Mouse (Mus musculus) midbrain, embryonic 12.5 days (tissue): ENCODE measurements around the gene Fkbp14. TPM values are rescaled to one million over a fixed set of nuclear protein-coding genes. Genes with fewer than 3 reads are reported as not detected.
A peak's percentile ranks its signal among the peaks of the same experiment; 100 is the strongest.

ENCODE experiments used
- ATAC-seq: fragments of 200-750 bp; cut with Nextera tagmentation; 2 replicates; pipeline ENCODE4 v1.8.0; 2017; ENCODE audit warnings: low read depth, moderate TSS enrichment, moderate library complexity; ENCODE audit not compliant: low FRiP score
- H3K27ac ChIP-seq: fragments of 300-500 bp; sonication (generic); replicated peaks from 2 replicates; pipeline ENCODE4 v1.5.1; 2016; ENCODE audit warnings: mild to moderate bottlenecking
- H3K27me3 ChIP-seq: fragments of 300-500 bp; sonication (generic); 2 replicates; pipeline ENCODE4 v1.6.1; 2016; ENCODE audit warnings: mild to moderate bottlenecking
- H3K36me3 ChIP-seq: fragments of 300-500 bp; sonication (generic); 2 replicates; pipeline ENCODE4 v1.6.1; 2016
- H3K4me1 ChIP-seq: fragments of 300-500 bp; sonication (generic); 2 replicates; pipeline ENCODE4 v1.6.1; 2016
- H3K4me2 ChIP-seq: fragments of 300-500 bp; sonication (generic); replicated peaks from 2 replicates; pipeline ENCODE4 v1.6.1; 2016; ENCODE audit warnings: mild to moderate bottlenecking, moderate library complexity
- H3K4me3 ChIP-seq: fragments of 300-500 bp; sonication (generic); 2 replicates; pipeline ENCODE4 v1.5.1; 2016; ENCODE audit warnings: mild to moderate bottlenecking
- H3K9ac ChIP-seq: fragments of 300-500 bp; sonication (generic); replicated peaks from 2 replicates; pipeline ENCODE4 v1.6.1; 2016; ENCODE audit warnings: mild to moderate bottlenecking, moderate library complexity
- H3K9me3 ChIP-seq: fragments of 300-500 bp; sonication (generic); 2 replicates; pipeline ENCODE4 v1.6.1; 2016; ENCODE audit warnings: mild to moderate bottlenecking
- WGBS: fragments of 180-500 bp; shearing (Covaris S2); methylation state at CpG from one replicate; pipeline ENCODE4 v1.1.7; 2016; 5-methylcytosine and 5-hydroxymethylcytosine counted together
- polyA plus RNA-seq: library from polyadenylated mRNA; unstranded; fragments of >200 nt; fragmentation: Nextera tagmentation; extraction: Ambion mirVana; gene quantifications from 2 replicates; pipeline ENCODE4 v1.2.1, GENCODE M21; 2016

Gene Fkbp14
- polyA plus RNA-seq, 1 experiment from 2014 or later: 15.7 TPM

GRCm38 (mm10) chr6:54586911-54587310, 10.2 kb downstream of the Fkbp14 start:
- Histone ChIP-seq H3K27me3 (no peaks in the 10 kb centered on the region), H3K36me3 (peaks cover 4% of the 10 kb centered on the region; the same call in 1 of the 2 replicates), H3K4me1 (peaks cover 12% of the 10 kb centered on the region), H3K4me2 (no peak overlapping the region), H3K27ac (no peak overlapping the region), H3K4me3 (no peak overlapping the region), H3K9me3 (no peaks in the 10 kb centered on the region), H3K9ac (no peak overlapping the region)
- WGBS: 78% methylated on average over 8 of the region's 8 CpGs
- ATAC-seq: no peak

- Histone ChIP-seq H3K4me2 (no peak overlapping the region), H3K4me3 (no peak overlapping the region), H3K4me1 (0 out of 2 replicates have a peak, but pooled peaks cover 6% of the 10 kb centered on the region), H3K9me3 (no peaks in the 10 kb centered on the region), H3K27me3 (no peaks in the 10 kb centered on the region), H3K27ac (no peak overlapping the region), H3K36me3 (peaks cover 4% of the 10 kb centered on the region; the same call in 1 of the 2 replicates), H3K9ac (no peak overlapping the region)
- no peak for ATAC-seq
- WGBS: 21% methylated on average over 2 of the region's 2 CpGs
These were observed 10.9 kb downstream of the Fkbp14 start for GRCm38 (mm10) chr6:54586175-54586574.

DNA sequence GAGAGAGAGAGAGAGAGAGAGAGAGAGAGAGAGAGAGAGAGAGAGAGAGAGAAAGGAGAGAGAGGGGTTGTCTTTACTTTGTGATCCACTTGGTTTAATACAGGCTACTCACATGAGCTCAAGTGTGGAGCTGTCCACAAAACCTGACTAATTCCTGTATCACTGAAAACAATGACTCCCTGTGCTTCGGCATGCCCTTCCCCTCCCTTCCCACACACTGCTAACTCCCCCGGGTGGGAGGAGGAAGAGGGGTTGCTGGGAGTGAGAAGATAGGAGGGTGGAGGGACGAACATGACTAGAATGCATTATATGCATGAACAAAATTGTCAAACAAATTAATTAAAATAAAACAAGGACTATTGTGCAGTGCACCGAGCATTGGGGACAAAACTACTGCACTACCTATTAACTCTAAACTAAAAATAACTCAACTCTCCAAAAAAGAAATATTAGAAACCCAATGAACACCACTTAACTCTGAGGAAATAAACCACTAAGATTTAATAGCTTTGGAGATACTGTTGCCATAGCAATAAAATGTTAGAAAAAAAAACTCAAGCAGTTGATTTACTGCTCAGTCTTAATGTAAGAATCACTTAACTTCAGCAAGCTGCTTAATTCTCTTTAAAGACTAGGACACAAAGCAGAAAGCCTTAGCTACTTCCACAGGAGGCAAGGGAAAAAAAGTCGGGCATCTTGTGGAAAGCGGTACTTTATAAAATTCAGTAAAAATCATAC, 23.7 kb downstream of the Fkbp14 start:
- Histone ChIP-seq H3K27ac (peak overlapping the region; percentile 42; the same call in 1 of the 2 replicates), H3K36me3 (no peaks in the 10 kb centered on the region), H3K9ac (0 out of 2 replicates have a peak overlapping the region, but pooled peaks have one; percentile 6), H3K4me1 (peaks cover 39% of the 10 kb centered on the region), H3K4me2 (peak overlapping the region; percentile 14; the same call in 1 of the 2 replicates), H3K27me3 (no peaks in the 10 kb centered on the region), H3K9me3 (no peaks in the 10 kb centered on the region), H3K4me3 (no peak overlapping the region)
- WGBS: 23% methylated on average over 6 of the region's 6 CpGs
- ATAC-seq: peak; percentile 77

DNA sequence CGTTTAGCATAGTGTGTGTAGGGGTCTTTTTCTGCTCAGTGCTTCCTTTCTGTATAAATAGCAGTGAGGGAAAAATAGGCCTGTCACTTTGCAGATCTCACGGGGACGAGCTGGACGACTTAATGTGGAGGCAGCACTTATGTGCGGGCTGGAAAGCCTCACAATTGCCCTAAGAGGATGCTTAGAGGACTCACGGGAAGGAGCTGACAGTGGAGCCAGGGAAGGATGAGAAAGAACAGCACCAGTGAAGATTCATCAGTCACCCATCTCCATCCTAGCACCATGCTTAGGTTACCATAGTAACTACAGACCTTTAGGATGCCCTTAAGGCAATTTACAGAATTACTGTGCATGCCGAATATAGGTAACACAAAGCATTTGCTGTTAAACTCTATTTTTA, 27.3 kb downstream of the Fkbp14 start:
- H3K4me1 ChIP-seq: peaks cover 48% of the 10 kb centered on the region
- H3K27ac ChIP-seq: peak overlapping the region; percentile 64
- no peak overlapping the region for H3K9ac ChIP-seq
- ATAC-seq: no peak
- no peak overlapping the region for H3K4me3 ChIP-seq
- peaks cover 4% of the 10 kb centered on the region; the same call in 1 of the 2 replicates for H3K27me3 ChIP-seq
- no peaks in the 10 kb centered on the region for H3K36me3 ChIP-seq
- WGBS: 30% methylated on average over 7 of the region's 7 CpGs
- H3K9me3 ChIP-seq: no peaks in the 10 kb centered on the region
- H3K4me2 ChIP-seq: no peak overlapping the region

DNA sequence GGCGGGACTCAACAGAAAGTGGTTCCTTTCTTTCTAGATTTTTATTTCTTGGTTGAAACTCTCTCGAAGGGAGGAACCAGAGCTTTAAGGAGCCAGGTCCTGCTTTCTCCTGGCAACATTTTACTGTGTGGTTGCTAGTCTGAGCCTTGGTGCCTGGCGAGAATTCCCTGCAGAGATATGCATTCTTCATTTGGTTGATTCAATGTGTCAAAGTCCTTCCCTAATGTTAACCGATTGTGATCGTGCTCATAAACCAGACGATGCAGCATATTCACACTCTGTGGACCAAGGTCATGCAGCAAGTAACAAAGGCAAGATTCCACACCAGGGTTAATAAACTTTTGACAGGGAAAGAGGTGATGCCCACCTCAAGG, 30.6 kb downstream of the Fkbp14 start:
- peaks cover 4% of the 10 kb centered on the region; the same call in 1 of the 2 replicates for H3K27me3 ChIP-seq
- no peak for ATAC-seq
- H3K9ac ChIP-seq: peak overlapping the region; percentile 77; the same call in 1 of the 2 replicates
- 13% methylated on average over 6 of the region's 6 CpGs for WGBS
- H3K27ac ChIP-seq: peak overlapping the region; percentile 95
- peak overlapping the region; percentile 74 for H3K4me2 ChIP-seq
- H3K4me1 ChIP-seq: peaks cover 56% of the 10 kb centered on the region
- no peaks in the 10 kb centered on the region for H3K9me3 ChIP-seq
- peak overlapping the region; percentile 63 for H3K4me3 ChIP-seq
- no peaks in the 10 kb centered on the region for H3K36me3 ChIP-seq

GRCm38 (mm10) chr6:54565665-54566545, 31.2 kb downstream of the Fkbp14 start, which contains the start of gene Scrn1:
TSS of gene Scrn1 (minus strand) at chr6:54566489.
- no peaks in the 10 kb centered on the region for H3K9me3 ChIP-seq
- H3K27ac ChIP-seq: peak within 1 kb of the TSS; percentile 95
- under 1% methylated on average over 60 of the region's 60 CpGs for WGBS
- ATAC-seq: peak; percentile 85
- no peaks in the 10 kb centered on the region for H3K36me3 ChIP-seq
- H3K9ac ChIP-seq: peak within 1 kb of the TSS; percentile 77
- peaks cover 56% of the 10 kb centered on the region for H3K4me1 ChIP-seq
- peaks cover 4% of the 10 kb centered on the region; the same call in 1 of the 2 replicates for H3K27me3 ChIP-seq
- peak within 1 kb of the TSS; percentile 63 for H3K4me3 ChIP-seq
- peak within 1 kb of the TSS; percentile 74 for H3K4me2 ChIP-seq

GRCm38 (mm10) chr6:54565012-54565411, 32.1 kb downstream of the Fkbp14 start:
- Histone ChIP-seq H3K27ac (peak overlapping the region; percentile 95), H3K4me2 (peak overlapping the region; percentile 74), H3K4me1 (peaks cover 58% of the 10 kb centered on the region), H3K27me3 (peaks cover 4% of the 10 kb centered on the region; the same call in 1 of the 2 replicates), H3K9ac (peak overlapping the region; percentile 77), H3K9me3 (no peaks in the 10 kb centered on the region), H3K36me3 (no peaks in the 10 kb centered on the region), H3K4me3 (peak overlapping the region; percentile 63)
- peak; percentile 76 for ATAC-seq
- 5% methylated on average over 3 of the region's 3 CpGs for WGBS

- Histone ChIP-seq H3K9me3 (no peaks in the 10 kb centered on the region), H3K4me3 (peak overlapping the region; percentile 63), H3K36me3 (no peaks in the 10 kb centered on the region), H3K9ac (peak overlapping the region; percentile 77), H3K4me1 (peaks cover 58% of the 10 kb centered on the region), H3K4me2 (peak overlapping the region; percentile 74), H3K27me3 (peaks cover 4% of the 10 kb centered on the region; the same call in 1 of the 2 replicates), H3K27ac (peak overlapping the region; percentile 95)
- ATAC-seq: no peak
- 43% methylated on average over 9 of the region's 9 CpGs for WGBS
These were observed 32.6 kb downstream of the Fkbp14 start for GRCm38 (mm10) chr6:54564506-54564991.

DNA sequence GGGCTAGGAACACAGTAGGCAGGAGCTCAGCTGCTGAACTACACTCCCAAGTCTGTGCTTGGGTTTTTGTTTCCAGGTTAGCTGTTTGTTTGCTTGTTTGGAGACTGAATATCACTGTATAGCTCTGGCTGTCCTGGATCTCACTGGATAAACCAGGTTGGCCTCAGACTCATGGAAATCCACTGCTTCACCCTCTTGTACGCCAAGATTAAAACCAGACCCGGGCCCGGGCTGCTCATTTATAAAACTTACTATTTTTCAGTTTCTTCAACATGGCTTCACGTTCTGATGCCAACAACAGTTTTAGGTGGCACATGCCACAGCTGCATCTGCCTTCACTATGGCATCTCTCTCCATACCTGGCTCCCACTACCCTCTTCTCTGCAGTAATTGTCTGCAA, 33.5 kb downstream of the Fkbp14 start:
- no peak overlapping the region for H3K9ac ChIP-seq
- WGBS: 87% methylated on average over 4 of the region's 4 CpGs
- peak overlapping the region; percentile 63; the same call in 1 of the 2 replicates for H3K4me3 ChIP-seq
- H3K27me3 ChIP-seq: peaks cover 4% of the 10 kb centered on the region; the same call in 1 of the 2 replicates
- no peak for ATAC-seq
- H3K4me2 ChIP-seq: peak overlapping the region; percentile 74
- H3K9me3 ChIP-seq: no peaks in the 10 kb centered on the region
- H3K27ac ChIP-seq: no peak overlapping the region
- H3K36me3 ChIP-seq: no peaks in the 10 kb centered on the region
- H3K4me1 ChIP-seq: peaks cover 59% of the 10 kb centered on the region

GRCm38 (mm10) chr6:54562018-54562809, 34.9 kb downstream of the Fkbp14 start:
- no peak overlapping the region for H3K4me2 ChIP-seq
- 0 out of 2 replicates have a peak, but pooled peaks cover 3% of the 10 kb centered on the region for H3K27me3 ChIP-seq
- 73% methylated on average over 17 of the region's 17 CpGs for WGBS
- no peak overlapping the region for H3K27ac ChIP-seq
- no peak for ATAC-seq
- H3K4me3 ChIP-seq: no peak overlapping the region
- no peaks in the 10 kb centered on the region for H3K9me3 ChIP-seq
- no peak overlapping the region for H3K9ac ChIP-seq
- peaks cover 52% of the 10 kb centered on the region for H3K4me1 ChIP-seq
- H3K36me3 ChIP-seq: 0 out of 2 replicates have a peak, but pooled peaks cover 3% of the 10 kb centered on the region

DNA sequence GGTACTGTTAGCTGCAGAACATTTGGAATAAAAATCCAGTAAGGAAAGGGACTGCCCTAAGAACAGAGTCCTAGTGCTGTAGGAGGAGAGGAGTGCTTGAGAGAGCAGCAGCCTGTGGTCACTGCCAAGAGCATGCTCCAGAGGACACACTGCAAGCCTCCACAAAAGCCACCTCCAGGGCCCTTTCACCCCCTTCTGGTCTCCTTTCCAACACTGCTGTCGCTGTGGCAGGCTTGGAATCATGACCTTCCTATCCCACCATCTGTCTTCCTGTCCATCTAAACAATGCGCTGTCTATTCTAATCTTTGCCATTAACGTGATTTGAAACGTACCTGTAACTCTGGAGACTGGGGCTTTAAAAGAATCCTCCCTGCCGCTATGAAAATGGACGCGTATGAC, 38.6 kb downstream of the Fkbp14 start:
- Histone ChIP-seq H3K27me3 (0 out of 2 replicates have a peak, but pooled peaks cover 3% of the 10 kb centered on the region), H3K9ac (no peak overlapping the region), H3K4me3 (no peak overlapping the region), H3K4me2 (no peak overlapping the region), H3K4me1 (peaks cover 54% of the 10 kb centered on the region), H3K9me3 (no peaks in the 10 kb centered on the region), H3K27ac (0 out of 2 replicates have a peak overlapping the region, but pooled peaks have one; percentile 22), H3K36me3 (0 out of 2 replicates have a peak, but pooled peaks cover 3% of the 10 kb centered on the region)
- WGBS: 69% methylated on average over 7 of the region's 7 CpGs
- ATAC-seq: no peak
